Mouse (Mus musculus) testis, adult 2 months (tissue): ENCODE data around the gene Tnfaip8l2.

Experiments
- CTCF ChIP-seq: fragments of 200-500 bp; IDR thresholded peaks from 2 replicates; pipeline ENCODE4 v1.5.1; 2012; ENCODE audit warnings: low read depth, mild to moderate bottlenecking, inconsistent platforms, low read length, moderate library complexity; ENCODE audit not compliant: control insufficient read depth, insufficient read depth, insufficient replicate concordance
- POLR2A ChIP-seq: fragments of 200-500 bp; IDR thresholded peaks from 2 replicates; pipeline ENCODE4 v1.6.1; 2012; ENCODE audit warnings: low read depth, mild to moderate bottlenecking, inconsistent platforms, low read length, moderate library complexity; ENCODE audit not compliant: control insufficient read depth

GRCm38 (mm10) chr3:95173256-95173949 is 31.2 kb upstream of the Tnfaip8l2 start:
- TF ChIP-seq CTCF = no peak
- no peak for TF ChIP-seq POLR2A
